Mouse (Mus musculus): Measurements from ENCODE around the gene Hcn1. TPM values are rescaled to one million over a fixed set of nuclear protein-coding genes. Genes with fewer than 3 reads are reported as not detected.

The Hcn1 gene
- polyA plus RNA-seq, 1 experiment from 2014 or later, result 0.24 TPM

DNA sequence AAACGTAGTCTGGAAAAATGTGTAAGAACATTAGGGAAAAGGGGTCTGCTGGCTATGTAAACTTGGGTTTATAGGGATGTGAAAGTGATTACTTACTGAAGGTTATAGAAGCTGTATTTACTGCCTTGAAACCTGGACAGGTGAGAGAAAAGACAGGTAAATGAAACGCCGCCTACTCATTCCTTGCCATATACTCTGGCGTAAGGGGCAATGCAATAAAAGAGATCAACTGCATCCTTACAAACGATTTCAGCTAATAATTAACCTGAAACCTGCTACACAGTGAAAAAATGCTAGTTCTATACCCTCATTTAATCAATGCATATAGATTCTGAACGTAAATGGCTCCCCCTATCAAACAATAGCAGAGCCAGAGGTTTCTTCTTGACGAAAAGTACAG lies 17.4 kb downstream of the Hcn1 start:
- H3K36me3 ChIP-seq, result no peaks in the 10 kb centered on the region
- no peak overlapping the region for H3K9ac ChIP-seq
- H3K4me2 ChIP-seq, result no peak overlapping the region
- no peak overlapping the region for H3K4me3 ChIP-seq
- ATAC-seq (ENCODE audit: insufficient number of reproducible peaks, insufficient read depth, low FRiP score, low TSS enrichment, low read depth), result no peak
- no peak overlapping the region for H3K27ac ChIP-seq
- WGBS, result 86% methylated on average over 7 of the region's 7 CpGs
- H3K4me1 ChIP-seq, result no peaks in the 10 kb centered on the region
- H3K27me3 ChIP-seq, result no peaks in the 10 kb centered on the region
- no peaks in the 10 kb centered on the region for H3K9me3 ChIP-seq

DNA sequence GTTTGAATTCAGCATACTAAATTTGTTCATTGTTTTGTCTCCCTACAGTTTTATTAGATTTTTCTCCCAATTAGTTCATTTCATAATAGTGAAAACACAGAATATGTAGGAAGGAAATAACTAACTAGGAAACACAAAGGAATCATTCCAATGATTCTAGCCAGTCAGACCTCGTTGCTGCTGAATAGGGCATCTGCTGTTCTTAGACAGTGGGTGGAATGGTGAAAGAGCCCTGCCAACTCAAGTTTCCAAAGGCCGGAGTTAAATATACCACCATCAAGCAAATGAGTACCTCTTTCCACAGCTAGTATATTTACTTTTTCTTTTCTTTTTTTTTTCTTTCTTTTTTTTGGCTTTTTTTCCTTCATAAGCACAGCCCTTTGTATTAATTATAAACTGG lies 55.4 kb downstream of the Hcn1 start:
- Histone ChIP-seq H3K9me3 (no peaks in the 10 kb centered on the region), H3K27me3 (no peaks in the 10 kb centered on the region)
- 72% methylated on average over 2 of the region's 2 CpGs for WGBS

DNA sequence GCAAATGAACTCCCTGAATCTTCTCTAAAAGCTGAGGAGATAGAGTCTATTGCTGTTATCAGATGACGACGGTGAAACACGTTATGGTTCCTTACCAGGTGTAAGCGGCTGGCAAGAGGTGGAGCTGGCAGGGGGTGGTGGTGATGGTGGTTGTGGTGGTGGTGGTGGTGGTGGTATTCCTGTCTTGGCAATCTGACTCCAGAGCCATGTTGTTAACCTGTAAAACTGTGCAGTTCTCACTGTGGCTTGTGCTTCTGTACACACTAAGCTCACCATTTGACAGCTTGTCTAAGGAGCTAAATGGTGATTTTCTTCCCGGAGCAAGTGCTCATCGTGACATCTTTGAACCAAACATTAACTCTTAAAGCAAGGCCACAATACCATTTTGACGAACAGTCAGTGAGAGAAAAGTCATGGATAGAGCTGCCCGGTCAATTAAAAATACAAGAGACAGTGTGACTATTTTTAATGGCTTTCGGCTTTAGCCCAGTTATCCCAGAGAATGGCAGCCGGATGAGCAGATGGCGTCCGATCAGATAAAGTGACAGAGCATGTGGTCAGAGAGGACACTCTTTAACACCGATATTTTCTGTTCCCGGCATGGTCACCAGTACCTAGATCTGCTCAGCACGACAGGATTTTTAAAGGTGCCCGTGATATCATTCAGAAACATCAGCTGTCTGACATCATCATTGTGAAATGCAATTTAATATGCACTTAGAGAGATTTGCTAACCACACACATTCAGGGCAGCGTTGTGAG lies 56.5 kb downstream of the Hcn1 start:
- ATAC-seq (ENCODE audit: insufficient number of reproducible peaks, insufficient read depth, low FRiP score, low TSS enrichment, low read depth), result no peak
- Histone ChIP-seq H3K36me3 (no peaks in the 10 kb centered on the region), H3K27ac (no peak overlapping the region), H3K9ac (no peak overlapping the region), H3K4me3 (no peak overlapping the region), H3K4me2 (no peak overlapping the region), H3K27me3 (no peaks in the 10 kb centered on the region), H3K9me3 (no peaks in the 10 kb centered on the region), H3K4me1 (no peaks in the 10 kb centered on the region)
- 85% methylated on average over 17 of the region's 17 CpGs for WGBS

More for the DNA sequence above, 55.4 kb downstream of the Hcn1 start:
- Histone ChIP-seq H3K4me3 (no peak overlapping the region), H3K36me3 (no peaks in the 10 kb centered on the region), H3K9ac (no peak overlapping the region), H3K27ac (no peak overlapping the region), H3K4me2 (no peak overlapping the region), H3K4me1 (no peaks in the 10 kb centered on the region)
- no peak for ATAC-seq (ENCODE audit: insufficient number of reproducible peaks, insufficient read depth, low FRiP score, low TSS enrichment, low read depth)

DNA sequence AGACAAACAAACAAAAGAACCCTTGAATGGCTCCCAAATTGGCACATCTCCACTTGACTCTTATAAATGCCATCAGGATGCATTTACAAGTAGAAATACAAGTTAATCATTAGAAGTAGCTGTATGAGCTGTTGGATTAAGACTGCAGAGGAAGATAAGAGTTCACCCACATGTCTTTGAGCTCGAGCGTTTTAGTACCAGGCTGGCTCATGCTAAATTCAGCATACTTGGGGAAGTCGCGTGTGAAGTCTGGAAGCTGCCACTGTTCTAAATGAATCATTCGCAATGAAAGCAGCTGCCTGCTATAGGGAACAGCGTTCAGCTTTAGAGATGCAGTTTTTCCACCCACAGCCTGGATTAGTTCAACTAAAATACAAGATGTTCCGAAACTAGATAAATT lies 57.4 kb downstream of the Hcn1 start:
- 77% methylated on average over 7 of the region's 7 CpGs for WGBS
- no peak overlapping the region for H3K4me3 ChIP-seq
- no peaks in the 10 kb centered on the region for H3K9me3 ChIP-seq
- no peak overlapping the region for H3K4me2 ChIP-seq
- no peak for ATAC-seq (ENCODE audit: insufficient number of reproducible peaks, insufficient read depth, low FRiP score, low TSS enrichment, low read depth)
- H3K9ac ChIP-seq, result no peak overlapping the region
- no peaks in the 10 kb centered on the region for H3K27me3 ChIP-seq
- no peak overlapping the region for H3K27ac ChIP-seq
- no peaks in the 10 kb centered on the region for H3K4me1 ChIP-seq
- no peaks in the 10 kb centered on the region for H3K36me3 ChIP-seq

DNA sequence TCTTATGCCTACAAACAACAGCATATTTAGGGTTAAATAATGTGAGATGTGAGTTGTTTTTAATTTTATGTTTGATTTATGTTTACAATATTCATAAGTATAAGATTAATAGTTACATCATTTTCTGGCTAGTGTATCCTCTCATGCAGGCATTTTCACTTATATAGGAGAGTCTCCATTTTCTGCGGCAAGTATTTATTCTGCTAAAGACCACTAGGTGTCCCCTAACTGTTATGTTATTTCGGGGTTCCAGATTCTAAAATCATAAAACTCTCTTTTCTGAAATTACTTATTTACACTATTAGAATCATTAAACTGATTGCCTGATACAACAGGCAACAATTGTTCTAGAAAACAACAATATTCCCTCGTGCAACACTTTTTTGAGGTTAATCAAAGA lies 60.5 kb downstream of the Hcn1 start:
- Histone ChIP-seq H3K27ac (no peak overlapping the region), H3K9me3 (no peaks in the 10 kb centered on the region)
- 70% methylated on average over 3 of the region's 3 CpGs for WGBS

DNA sequence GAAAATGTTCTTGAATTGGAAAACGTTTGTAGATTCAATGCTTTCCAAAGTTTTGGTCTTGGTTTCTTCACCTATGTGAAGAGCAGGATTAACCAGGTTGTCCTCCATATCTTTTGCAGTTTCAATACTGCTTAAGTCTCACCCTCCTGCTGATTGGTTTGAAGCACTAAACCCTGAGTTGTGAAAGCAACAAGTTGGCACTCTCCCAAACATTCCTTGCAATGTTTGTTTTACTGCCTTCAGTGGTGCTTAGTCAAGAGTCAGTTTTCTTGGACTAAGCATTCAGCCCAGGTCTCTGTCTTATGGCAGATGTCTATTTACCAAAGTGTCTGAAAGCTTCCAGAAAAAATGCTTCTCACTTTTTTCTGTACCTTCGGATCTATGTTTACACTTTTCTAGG lies 67.2 kb downstream of the Hcn1 start:
- ATAC-seq (ENCODE audit: insufficient number of reproducible peaks, insufficient read depth, low FRiP score, low TSS enrichment, low read depth), result no peak
- Histone ChIP-seq H3K27me3 (no peaks in the 10 kb centered on the region), H3K9ac (no peak overlapping the region), H3K9me3 (no peaks in the 10 kb centered on the region), H3K4me1 (no peaks in the 10 kb centered on the region), H3K27ac (no peak overlapping the region), H3K4me2 (no peak overlapping the region), H3K36me3 (no peaks in the 10 kb centered on the region), H3K4me3 (no peak overlapping the region)
- WGBS, result 56% methylated on average over 2 of the region's 2 CpGs

More for the DNA sequence above, 60.5 kb downstream of the Hcn1 start:
- no peaks in the 10 kb centered on the region for H3K36me3 ChIP-seq
- no peaks in the 10 kb centered on the region for H3K4me1 ChIP-seq
- ATAC-seq (ENCODE audit: insufficient number of reproducible peaks, insufficient read depth, low FRiP score, low TSS enrichment, low read depth), result no peak
- H3K27me3 ChIP-seq, result no peaks in the 10 kb centered on the region
- no peak overlapping the region for H3K4me2 ChIP-seq
- H3K4me3 ChIP-seq, result no peak overlapping the region
- H3K9ac ChIP-seq, result no peak overlapping the region

DNA sequence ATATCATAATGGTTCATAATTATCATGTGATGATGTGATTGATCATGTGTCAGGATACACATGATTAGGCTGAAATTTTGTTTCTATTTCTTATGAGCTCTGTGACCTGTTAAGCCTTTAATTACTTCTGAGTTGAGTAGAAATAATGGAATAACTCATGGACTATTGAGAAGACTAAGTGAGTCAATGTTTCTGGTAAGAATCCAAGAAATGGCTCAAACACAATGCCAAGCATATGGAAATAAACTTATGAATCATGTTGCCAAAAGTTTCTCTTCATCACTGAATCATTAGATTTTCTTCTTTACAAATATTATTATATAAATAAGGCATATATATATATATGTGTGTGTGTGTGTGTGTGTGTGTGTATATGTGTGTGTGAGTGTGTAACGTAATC lies 69.7 kb downstream of the Hcn1 start:
- Histone ChIP-seq H3K27me3 (no peaks in the 10 kb centered on the region), H3K9me3 (no peaks in the 10 kb centered on the region), H3K4me2 (no peak overlapping the region), H3K4me1 (no peaks in the 10 kb centered on the region), H3K9ac (no peak overlapping the region), H3K36me3 (no peaks in the 10 kb centered on the region), H3K4me3 (no peak overlapping the region), H3K27ac (no peak overlapping the region)
- ATAC-seq (ENCODE audit: insufficient number of reproducible peaks, insufficient read depth, low FRiP score, low TSS enrichment, low read depth), result no peak
- 88% methylated on average over 1 of the region's 1 CpGs for WGBS

DNA sequence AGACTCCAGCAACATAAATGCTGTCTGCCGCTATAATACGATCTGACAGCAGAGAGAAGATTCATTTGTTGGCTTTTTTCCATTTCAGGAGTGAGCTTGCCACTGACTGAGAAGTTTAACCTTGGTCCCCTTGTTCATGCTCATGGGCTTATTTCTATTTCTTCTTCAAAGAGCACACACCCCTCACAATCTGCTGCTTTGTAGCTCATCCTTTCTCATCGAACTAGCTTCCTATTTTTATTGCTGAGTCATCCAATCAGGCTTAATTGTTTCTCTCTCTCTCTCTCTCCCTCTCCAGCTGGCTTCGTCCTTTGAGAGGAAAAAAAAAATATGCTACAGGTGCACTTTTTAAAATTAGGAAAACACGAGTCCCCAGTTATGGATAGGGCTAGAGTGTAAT lies 74.3 kb downstream of the Hcn1 start:
- Histone ChIP-seq H3K9ac (no peak overlapping the region), H3K36me3 (no peaks in the 10 kb centered on the region), H3K4me2 (no peak overlapping the region), H3K27ac (no peak overlapping the region), H3K9me3 (no peaks in the 10 kb centered on the region), H3K27me3 (no peaks in the 10 kb centered on the region), H3K4me1 (no peaks in the 10 kb centered on the region), H3K4me3 (no peak overlapping the region)
- 74% methylated on average over 5 of the region's 5 CpGs for WGBS
- ATAC-seq (ENCODE audit: insufficient number of reproducible peaks, insufficient read depth, low FRiP score, low TSS enrichment, low read depth), result no peak

DNA sequence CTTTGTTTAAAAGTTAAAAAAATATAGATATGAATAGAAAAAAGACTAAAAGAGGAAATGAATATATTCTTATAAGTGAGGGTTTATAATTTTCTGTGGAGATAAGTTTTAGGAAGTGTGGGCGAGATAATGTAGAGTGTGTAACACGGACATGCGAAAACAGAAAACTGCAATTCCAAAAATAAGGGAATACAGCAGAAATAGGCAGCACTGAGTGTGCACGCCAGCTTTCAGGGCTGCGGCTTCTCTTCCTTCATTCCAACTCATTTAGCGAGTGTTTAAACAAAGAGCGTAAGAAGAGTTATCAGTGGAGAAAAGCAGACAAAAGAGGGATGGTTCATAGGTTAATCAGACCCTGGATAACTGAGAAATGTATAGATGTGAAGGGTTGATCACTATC lies 85.5 kb downstream of the Hcn1 start:
- Histone ChIP-seq H3K27me3 (no peaks in the 10 kb centered on the region), H3K4me3 (no peak overlapping the region), H3K4me1 (no peaks in the 10 kb centered on the region), H3K9me3 (no peaks in the 10 kb centered on the region), H3K27ac (no peak overlapping the region), H3K36me3 (no peaks in the 10 kb centered on the region), H3K9ac (no peak overlapping the region), H3K4me2 (no peak overlapping the region)
- WGBS, result 91% methylated on average over 7 of the region's 7 CpGs
- no peak for ATAC-seq (ENCODE audit: insufficient number of reproducible peaks, insufficient read depth, low FRiP score, low TSS enrichment, low read depth)

DNA sequence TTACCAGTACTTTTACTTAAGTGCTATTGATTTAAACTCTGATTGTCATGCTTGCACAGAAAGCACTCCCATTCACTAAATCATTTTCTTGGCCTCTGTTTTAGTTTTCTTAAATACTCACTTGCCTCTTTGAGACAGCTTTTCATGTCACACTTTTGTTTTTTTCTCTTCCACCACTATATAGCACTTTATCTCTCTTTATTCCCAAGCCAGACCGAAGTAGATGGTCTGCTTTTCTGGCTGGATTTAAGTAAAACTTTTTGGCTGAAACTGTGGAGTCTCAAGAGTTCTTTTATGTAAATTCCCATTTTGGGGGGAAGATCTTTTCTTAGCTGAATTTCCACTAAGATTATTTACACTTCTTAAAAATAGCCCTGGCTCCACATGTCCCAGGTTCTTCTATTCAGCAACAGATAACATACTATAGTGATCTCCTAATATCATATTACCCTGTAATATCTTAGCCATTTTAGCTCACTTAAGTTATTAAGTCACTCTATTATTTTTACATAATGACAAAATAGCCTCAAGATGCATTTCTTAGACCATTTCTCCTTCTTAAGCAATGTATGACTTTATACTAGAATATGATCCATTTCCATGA lies 92.7 kb downstream of the Hcn1 start:
- Histone ChIP-seq H3K27ac (no peak overlapping the region), H3K36me3 (no peaks in the 10 kb centered on the region), H3K9ac (no peak overlapping the region), H3K4me2 (no peak overlapping the region), H3K4me3 (no peak overlapping the region), H3K4me1 (no peaks in the 10 kb centered on the region), H3K9me3 (no peaks in the 10 kb centered on the region), H3K27me3 (no peaks in the 10 kb centered on the region)
- WGBS, result 89% methylated on average over 1 of the region's 1 CpGs
- no peak for ATAC-seq (ENCODE audit: insufficient number of reproducible peaks, insufficient read depth, low FRiP score, low TSS enrichment, low read depth)

DNA sequence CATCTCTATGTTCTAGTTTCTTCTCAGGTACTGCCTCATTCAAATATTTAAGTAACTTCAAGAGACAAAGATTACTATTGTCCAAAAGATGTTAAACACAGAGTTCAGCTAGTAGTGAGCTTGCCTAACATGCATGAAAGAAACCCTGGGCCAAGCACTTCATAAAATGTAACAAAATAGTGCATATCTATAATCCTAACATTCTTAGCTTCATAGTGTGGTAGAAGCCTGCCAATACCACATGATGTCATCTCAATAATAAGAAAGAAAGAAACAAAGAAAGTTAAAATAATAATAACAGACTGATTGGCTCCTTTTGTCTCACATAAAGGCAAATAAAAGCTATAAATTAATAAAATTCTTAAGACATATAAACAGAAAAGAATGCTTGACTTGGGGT lies 103.5 kb downstream of the Hcn1 start:
- no peak overlapping the region for H3K4me3 ChIP-seq
- no peak for ATAC-seq (ENCODE audit: insufficient number of reproducible peaks, insufficient read depth, low FRiP score, low TSS enrichment, low read depth)
- no peaks in the 10 kb centered on the region for H3K36me3 ChIP-seq
- peaks cover 5% of the 10 kb centered on the region; the same call in 1 of the 2 replicates for H3K4me1 ChIP-seq
- H3K27ac ChIP-seq, result no peak overlapping the region
- H3K27me3 ChIP-seq, result no peaks in the 10 kb centered on the region
- no peaks in the 10 kb centered on the region for H3K9me3 ChIP-seq
- no peak overlapping the region for H3K9ac ChIP-seq
- no peak overlapping the region for H3K4me2 ChIP-seq

DNA sequence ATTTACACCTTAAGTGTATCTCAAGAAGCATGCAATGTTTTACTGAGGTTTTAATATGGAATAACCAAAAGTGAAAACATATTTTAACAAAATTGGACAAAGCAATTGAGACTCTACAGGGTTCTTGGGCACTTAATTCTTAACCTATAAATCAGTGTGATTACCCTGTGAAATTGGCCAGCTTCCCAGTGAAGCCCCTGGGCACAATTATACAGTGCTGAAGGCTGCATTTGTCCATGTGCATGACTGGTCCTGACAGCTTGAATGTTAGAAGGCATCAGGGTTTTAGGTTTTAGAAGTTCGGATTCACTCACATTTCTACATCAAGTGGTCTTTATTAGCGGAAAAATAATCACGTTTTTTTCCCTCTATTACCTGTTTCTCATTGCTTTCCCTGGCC lies 103.9 kb downstream of the Hcn1 start:
- no peak overlapping the region for H3K4me3 ChIP-seq
- H3K27ac ChIP-seq, result no peak overlapping the region
- H3K4me2 ChIP-seq, result no peak overlapping the region
- H3K9me3 ChIP-seq, result no peaks in the 10 kb centered on the region
- WGBS, result 52% methylated on average over 3 of the region's 3 CpGs
- H3K27me3 ChIP-seq, result no peaks in the 10 kb centered on the region
- no peak overlapping the region for H3K9ac ChIP-seq
- no peaks in the 10 kb centered on the region for H3K36me3 ChIP-seq
- no peak for ATAC-seq (ENCODE audit: insufficient number of reproducible peaks, insufficient read depth, low FRiP score, low TSS enrichment, low read depth)
- peaks cover 5% of the 10 kb centered on the region; the same call in 1 of the 2 replicates for H3K4me1 ChIP-seq
